Mouse (Mus musculus): ENCODE measurements around the gene Washc1. TPM values are rescaled to one million over a fixed set of nuclear protein-coding genes. Genes with fewer than 3 reads are reported as not detected.

Gene Washc1
- 63.4 and 73.0 TPM in 2 replicates for polyA plus RNA-seq (2012; rRNA removed)

DNA sequence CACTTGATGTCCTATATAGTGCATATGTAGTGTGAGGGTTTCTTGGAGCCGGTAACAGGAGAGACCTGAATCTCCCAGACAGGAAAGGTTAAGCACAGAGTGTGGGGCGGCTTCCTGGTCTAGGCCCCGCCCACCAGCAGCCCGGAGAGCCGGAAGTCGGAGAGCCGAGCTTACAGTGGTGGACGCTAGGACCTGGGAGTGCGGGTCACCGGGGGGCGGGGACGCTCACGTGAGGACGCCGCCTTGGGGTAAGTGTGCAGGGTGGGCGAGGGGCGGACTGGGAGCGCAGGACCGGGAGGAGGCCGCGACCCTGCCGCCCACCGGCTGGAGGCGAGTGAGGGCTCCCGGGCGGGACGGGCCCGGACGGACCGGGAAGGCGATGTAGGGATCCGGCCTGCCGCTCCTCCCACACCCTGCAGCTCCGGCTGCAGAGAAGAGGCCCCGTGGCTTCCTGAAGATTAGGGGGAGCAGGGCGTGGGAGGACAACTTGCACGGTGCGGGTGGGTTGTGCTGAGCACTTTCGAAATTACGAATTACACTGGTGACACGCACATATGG lies at the start of gene Washc1:
Gene Washc1, plus strand, starts transcription at position 144 of the 558 bp plus-strand sequence.

DNA sequence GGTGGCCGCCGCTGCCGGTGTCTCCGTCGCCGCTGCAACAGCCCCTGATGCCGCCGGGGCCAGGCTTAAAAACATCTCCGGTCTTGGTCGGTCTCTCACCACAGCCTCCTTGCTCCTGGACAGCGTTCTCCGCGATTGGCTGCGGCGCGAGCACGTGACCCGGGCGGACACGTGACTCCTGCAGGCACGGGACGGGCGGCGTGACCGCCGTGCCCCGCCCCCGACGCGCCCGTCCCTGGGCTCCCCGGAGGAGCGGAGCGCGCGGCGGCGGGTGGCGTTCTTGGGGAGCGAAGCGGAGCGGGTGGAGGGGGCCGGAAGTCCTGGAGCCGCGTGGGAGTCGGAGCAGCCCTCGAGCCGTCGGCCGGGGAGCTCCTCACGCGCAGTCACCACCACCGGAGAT lies 34.4 kb upstream of the Washc1 start, which contains the start of gene Ankrd12:
Gene Ankrd12, minus strand, starts transcription at position 156 of the 400 bp plus-strand sequence.

GRCm38 (mm10) chr17:66101380-66102330 lies 9.7 kb upstream of the Washc1 start, which contains the start of gene Ndufv2:
TSS of gene Ndufv2 (minus strand) at chr17:66101559.

DNA sequence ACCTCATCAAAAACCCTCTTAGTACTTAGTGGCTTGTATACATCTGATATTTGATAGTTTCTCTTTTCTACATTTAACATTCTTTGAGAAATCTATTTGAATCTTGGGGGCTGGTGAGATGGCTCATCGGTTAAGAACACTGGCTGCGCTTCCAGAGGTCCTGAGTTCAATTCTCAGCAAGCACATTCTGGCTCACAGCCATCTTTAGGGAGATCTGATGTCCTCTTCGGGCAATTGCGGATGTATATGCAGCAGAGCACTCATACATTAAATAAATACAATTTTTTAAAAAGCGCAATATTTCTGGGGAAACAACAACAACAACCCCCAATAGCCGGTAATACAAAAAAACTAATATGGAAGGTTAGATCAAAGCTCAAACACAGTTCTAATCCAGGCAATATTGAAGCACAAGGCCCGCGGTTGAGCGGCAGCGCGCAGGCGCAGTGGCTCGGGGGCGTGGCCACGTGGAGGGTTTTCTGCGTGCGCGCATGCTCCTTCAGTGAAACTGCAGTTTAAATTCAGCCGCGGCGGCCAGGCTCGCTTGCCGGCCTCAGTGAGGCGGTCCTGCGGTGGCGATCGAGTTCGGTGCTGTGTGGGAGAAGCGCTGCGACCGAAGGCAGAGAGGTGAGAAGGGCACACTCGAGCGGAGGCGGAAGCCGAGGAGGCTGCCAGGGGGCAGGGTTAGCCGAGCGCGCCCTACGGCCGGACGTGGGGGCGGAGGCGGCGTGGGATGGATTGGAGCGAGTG lies 11.9 kb downstream of the Washc1 start, which contains the start of gene Ddx11:
Gene Ddx11, plus strand, starts transcription at position 455 of the 750 bp plus-strand sequence.

Other genes starting within 250 kb of the Washc1 start
- 48.3 and 57.6 TPM in 2 replicates for gene Ralbp1, start 225.7 kb upstream of the Washc1 start, polyA plus RNA-seq (2012; rRNA removed)
- gene Twsg1, start 160.3 kb upstream of the Washc1 start, polyA plus RNA-seq (2012; rRNA removed) = 103 TPM in 2 replicates
- gene Ankrd12, start 34.5 kb upstream of the Washc1 start, polyA plus RNA-seq (2012; rRNA removed) = 4.4 and 5.2 TPM in 2 replicates
- 17.7 and 28.5 TPM in 2 replicates for gene Ndufv2, start 10.0 kb upstream of the Washc1 start, polyA plus RNA-seq (2012; rRNA removed)
- 9.9 and 10.1 TPM in 2 replicates for gene Ddx11, start 12.0 kb downstream of the Washc1 start, polyA plus RNA-seq (2012; rRNA removed)